Mouse (Mus musculus) limb, embryonic 15.5 days (tissue): ENCODE measurements around the gene Gm15085. TPM values are rescaled to one million over a fixed set of nuclear protein-coding genes. Genes with fewer than 3 reads are reported as not detected.
"Not testable (repeated sequence)": the region's sequence is repeated elsewhere in the genome, so short reads cannot be mapped to it uniquely, and the experiment has no call there.

Experiments
- ATAC-seq: fragments of 200-750 bp; cut with Nextera tagmentation; 2 replicates; pipeline ENCODE4 v1.8.0; 2017; ENCODE audit warnings: low read depth, moderate TSS enrichment; ENCODE audit not compliant: insufficient number of reproducible peaks, low FRiP score, low TSS enrichment
- H3K27ac ChIP-seq: fragments of 300-500 bp; sonication (generic); 2 replicates; pipeline ENCODE4 v1.5.1; 2015; ENCODE audit warnings: moderate library complexity, mild to moderate bottlenecking, inconsistent platforms
- H3K27me3 ChIP-seq: fragments of 300-500 bp; sonication (generic); 2 replicates; pipeline ENCODE4 v1.6.1; 2015; ENCODE audit warnings: inconsistent platforms
- H3K36me3 ChIP-seq: fragments of 300-500 bp; sonication (generic); 2 replicates; pipeline ENCODE4 v1.6.1; 2015; ENCODE audit warnings: inconsistent platforms
- H3K4me1 ChIP-seq: fragments of 300-500 bp; sonication (generic); 2 replicates; pipeline ENCODE4 v1.6.1; 2015; ENCODE audit warnings: inconsistent platforms
- H3K4me2 ChIP-seq: fragments of 300-500 bp; sonication (generic); 2 replicates; pipeline ENCODE4 v1.6.1; 2015; ENCODE audit warnings: mild to moderate bottlenecking, inconsistent platforms
- H3K4me3 ChIP-seq: fragments of 300-500 bp; sonication (generic); 2 replicates; pipeline ENCODE4 v1.5.1; 2015; ENCODE audit warnings: mild to moderate bottlenecking, inconsistent platforms
- H3K9ac ChIP-seq: fragments of 300-500 bp; sonication (generic); 2 replicates; pipeline ENCODE4 v1.6.1; 2015; ENCODE audit warnings: inconsistent platforms
- H3K9me3 ChIP-seq: fragments of 300-500 bp; sonication (generic); 2 replicates; pipeline ENCODE4 v1.6.1; 2016; ENCODE audit warnings: inconsistent platforms
- WGBS: fragments of 180-500 bp; shearing (Covaris S2); methylation state at CpG from one replicate; pipeline ENCODE4 v1.1.7; 2015; 5-methylcytosine and 5-hydroxymethylcytosine counted together
- polyA plus RNA-seq: library from polyadenylated mRNA; unstranded; fragments of >200 nt; fragmentation: Nextera tagmentation; extraction: Ambion mirVana; gene quantifications from 2 replicates; pipeline ENCODE4 v1.2.1, GENCODE M21; 2015

Gene Gm15085
- not detected in 2 replicates for polyA plus RNA-seq

- H3K4me1 ChIP-seq, H3K36me3 ChIP-seq, H3K4me2 ChIP-seq, ATAC-seq, H3K9me3 ChIP-seq, H3K27ac ChIP-seq, H3K4me3 ChIP-seq, H3K27me3 ChIP-seq, H3K9ac ChIP-seq: not testable (repeated sequence)
- WGBS = no CpG with 5 or more reads among the region's 6 CpGs
Observed at GRCm38 (mm10) chrX:149447317-149447716, at the start of gene Gm15085. TSS of gene Gm15085 (plus strand) at chrX:149447617.

Other genes starting within 250 kb of the Gm15085 start
- not detected in 2 replicates for gene Gm15093, start 175.2 kb upstream of the Gm15085 start, polyA plus RNA-seq
- not detected in 2 replicates for gene Gm10439, start 147.0 kb downstream of the Gm15085 start, polyA plus RNA-seq